Mouse (Mus musculus): Measurements from ENCODE around the gene Ddx52.

The Ddx52 gene

DNA sequence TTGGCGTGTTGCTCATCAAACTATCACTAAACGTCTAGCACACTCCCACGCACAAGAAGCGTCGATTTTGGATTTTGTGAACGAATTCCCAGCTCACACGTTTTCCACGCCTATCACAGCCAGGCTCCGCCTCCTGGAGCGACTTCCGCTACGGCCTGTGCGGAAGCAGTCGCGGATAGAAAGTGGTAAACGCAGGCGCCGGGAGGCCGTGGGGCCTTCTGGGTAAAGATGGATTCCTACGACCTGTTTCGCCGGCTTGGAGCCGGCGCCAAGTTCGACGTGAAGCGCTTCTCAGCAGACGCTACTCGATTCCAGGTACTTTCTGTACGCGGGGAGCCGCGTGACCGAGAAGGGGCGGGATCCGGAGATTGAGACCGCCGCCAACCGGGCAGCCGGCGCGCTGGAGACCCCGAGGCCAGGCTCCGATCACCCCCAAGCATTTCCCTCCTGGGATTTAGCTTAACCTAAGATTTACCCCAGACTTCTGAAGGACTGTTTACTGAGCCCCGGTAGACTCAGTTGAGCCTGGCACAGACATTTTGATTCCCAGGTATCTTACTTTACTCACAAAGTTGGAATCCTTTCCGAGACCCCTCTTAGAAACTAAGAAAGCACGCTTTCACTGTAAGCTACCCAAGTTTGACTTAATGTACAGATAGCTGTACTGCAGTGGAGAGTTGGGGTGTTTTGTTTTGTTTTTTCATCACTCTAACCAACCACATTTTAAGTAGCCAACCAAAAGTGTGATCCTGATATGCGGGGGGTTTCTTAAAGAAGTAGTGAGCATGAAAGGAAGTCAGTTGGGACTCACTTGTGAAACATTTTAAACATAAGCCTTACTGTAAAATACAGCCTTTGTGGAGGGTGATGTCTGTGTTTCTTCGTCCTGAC lies at the start of gene Ddx52:
Gene Ddx52, plus strand, starts transcription at position 113 of the 891 bp plus-strand sequence.
- DNase-seq (ENCODE audit: low spot score), result peak; percentile 91

DNA sequence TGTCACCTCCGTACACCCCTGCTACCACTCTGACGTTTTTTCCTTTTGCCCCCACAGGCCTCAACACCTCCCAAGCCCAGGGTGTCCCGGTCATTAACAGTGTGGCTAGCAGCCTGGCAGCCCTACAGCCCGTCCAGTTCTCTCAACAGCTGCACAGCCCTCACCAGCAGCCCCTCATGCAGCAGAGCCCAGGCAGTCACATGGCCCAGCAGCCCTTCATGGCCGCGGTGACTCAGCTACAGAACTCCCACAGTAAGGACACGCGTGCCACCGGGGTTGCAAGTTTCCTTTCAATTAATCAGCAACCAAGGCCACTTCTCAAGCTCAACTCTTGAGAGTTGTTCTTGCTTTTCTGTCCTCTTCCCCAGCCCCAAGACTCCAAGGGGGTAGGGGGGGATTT lies 48.5 kb upstream of the Ddx52 start:
- DNase-seq (ENCODE audit: low spot score), result no peak

DNA sequence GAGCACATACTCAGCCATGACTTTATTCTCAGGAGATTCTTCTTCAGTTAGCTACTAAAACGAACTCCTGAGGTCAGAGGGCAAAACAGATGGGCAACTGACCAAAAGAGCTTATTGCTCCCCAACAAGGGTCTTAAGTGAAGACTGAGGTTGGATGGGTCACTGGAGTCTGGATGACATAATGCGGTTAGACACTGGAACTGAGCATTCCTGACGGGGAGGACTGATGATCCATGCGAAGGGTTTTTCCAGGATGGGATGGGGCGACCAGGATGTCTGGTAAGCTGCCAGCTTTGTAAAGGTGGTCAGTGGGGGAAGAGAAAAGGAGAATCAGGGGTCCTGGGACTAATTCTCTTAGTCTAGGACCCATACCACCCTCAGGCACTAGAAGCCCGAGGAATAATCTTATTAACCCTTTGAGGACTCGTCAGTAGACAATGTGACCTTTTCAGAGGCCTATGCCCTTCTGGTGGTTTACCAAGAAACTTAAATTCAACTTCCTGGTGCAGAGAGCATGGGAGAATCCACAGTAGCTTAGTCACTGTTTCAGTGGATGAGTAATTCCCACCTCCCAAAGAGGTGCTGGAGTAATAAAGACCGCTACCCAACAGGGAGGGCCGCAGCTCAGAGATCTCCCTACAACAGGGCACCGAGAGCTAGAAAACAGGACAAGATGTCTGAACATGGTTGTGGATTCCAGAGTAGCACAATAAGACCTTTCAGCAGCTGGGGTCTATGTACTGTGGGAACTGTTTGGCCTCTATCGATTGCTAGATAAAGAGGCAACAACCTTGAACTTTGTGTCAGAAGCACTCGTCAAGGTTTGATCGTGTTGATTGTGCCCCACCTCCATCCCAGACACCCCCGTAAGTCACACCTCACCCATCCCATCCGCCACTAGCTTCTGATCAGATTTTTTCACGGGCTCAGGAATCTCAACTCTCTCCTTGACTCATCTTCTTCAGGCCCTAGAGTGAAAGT lies 45.1 kb upstream of the Ddx52 start:
- no peak for DNase-seq (ENCODE audit: low spot score)

DNA sequence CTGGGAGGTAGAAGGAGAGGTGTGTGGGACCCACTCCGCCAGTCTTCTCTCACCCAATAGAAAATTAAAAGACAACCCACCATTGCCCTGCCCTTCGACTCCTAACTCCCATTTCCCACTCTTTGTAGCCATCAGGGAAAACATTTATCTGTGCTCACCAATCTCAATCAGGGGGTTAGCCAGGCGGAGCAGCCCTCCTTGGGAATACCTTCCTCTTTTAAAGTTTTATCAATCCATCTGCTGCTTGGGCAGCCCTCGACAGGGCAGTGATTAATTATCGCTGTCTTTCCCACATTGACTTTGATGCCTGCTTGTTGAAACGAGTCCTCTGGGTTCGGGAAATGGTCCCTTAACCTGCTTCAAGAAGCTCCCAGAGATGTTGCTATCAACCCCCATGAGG lies 44.3 kb upstream of the Ddx52 start:
- DNase-seq (ENCODE audit: low spot score), result no peak

DNA sequence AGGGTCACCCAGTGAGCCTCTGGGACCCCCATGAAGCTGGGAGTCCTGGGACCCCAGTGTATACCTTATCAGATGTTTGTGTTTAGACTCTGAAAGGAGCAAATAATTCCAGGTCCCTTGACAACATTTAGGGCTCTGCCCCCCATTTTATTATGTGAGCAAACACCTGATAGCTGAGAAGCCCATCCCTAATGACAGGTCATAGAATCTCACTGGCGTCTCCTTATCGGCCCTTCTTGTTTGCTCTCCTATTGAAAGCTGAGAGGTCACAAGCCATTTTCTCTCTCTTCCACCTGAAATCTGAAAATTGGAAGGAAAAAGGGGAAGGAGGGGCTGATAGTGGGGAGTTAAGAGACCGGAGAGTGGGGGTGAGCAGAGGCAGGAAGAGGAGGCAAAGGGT lies 39.0 kb upstream of the Ddx52 start:
- no peak for DNase-seq (ENCODE audit: low spot score)

GRCm38 (mm10) chr11:83905756-83906155 lies 36.1 kb upstream of the Ddx52 start:
- DNase-seq (ENCODE audit: low spot score), result no peak

- no peak for DNase-seq (ENCODE audit: low spot score)
Observed at GRCm38 (mm10) chr11:83908376-83908775, 33.5 kb upstream of the Ddx52 start.

DNA sequence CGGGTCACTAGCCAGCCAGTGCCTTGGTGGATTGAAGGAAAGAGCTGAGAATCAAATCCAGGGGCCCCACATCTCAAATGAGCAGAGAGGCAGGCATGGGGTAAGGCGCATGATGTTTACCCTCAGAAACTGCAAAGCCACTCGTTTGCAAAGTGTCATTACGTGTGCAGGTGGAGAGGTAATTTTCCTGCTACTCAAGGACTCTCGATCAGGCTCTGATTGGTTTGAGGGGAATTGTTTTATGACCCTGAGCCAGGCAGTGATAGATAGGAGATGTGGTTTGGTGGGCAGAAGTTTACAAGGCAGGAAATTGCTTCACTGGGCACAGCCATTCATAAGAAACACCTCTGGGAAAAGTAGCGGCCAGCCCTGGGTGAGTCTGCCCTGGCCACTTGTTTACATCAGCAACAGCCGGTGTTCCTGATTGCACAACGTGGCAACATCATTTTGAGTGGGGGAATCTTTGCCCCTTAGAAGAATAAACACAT lies 28.0 kb upstream of the Ddx52 start:
- DNase-seq (ENCODE audit: low spot score), result no peak

- no peak for DNase-seq (ENCODE audit: low spot score)
Observed at GRCm38 (mm10) chr11:83914501-83914900, 27.4 kb upstream of the Ddx52 start.

DNA sequence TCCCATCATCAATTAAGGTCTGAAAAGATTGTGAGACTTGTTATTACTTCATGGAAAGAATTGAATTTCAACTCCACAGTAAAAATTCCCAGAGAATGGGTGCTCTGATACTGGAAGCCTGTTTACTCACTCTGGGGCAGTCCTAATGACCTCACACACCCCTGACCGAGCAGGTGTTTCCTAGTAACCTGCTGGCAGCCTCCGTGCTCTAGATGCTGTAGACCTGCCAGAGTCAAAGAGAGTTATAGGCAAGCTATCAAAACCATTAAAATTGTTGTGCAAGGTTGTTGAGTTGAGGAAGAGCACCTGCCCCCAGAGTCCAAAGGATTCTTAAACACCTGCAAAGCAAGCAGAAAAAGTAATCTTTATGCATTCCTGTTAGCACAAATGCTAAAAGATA lies 19.3 kb upstream of the Ddx52 start:
- no peak for DNase-seq (ENCODE audit: low spot score)

GRCm38 (mm10) chr11:83927097-83927496 lies 14.8 kb upstream of the Ddx52 start:
- DNase-seq (ENCODE audit: low spot score), result no peak

DNA sequence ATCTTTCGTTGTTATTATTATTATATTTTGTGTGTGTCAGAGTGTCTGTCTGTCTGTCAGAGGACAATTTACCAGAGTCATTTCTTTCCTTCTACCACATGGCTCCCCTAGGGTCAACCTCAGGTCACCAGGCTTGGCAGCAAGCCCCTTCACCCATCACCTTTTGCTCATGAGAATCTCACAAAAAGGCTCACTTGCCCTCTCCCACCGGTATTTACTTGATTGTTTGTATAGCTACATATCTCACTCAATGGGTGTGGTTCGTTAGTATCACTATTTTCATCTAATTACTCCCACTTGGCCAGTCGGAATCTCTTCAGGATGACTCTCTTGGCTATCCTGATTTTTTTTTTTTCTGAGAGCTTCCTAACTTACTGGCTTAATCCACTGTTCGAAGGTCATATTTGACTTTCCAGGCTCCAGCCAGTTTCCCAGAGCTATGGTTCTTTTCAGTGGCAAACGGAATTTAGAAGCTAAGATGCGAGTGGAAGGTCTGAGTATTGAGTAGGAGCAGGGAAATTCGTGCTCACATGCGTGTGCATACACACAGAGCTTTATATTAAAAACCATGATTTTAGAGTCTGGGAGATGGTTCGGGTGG lies 9.3 kb upstream of the Ddx52 start:
- no peak for DNase-seq (ENCODE audit: low spot score)

DNA sequence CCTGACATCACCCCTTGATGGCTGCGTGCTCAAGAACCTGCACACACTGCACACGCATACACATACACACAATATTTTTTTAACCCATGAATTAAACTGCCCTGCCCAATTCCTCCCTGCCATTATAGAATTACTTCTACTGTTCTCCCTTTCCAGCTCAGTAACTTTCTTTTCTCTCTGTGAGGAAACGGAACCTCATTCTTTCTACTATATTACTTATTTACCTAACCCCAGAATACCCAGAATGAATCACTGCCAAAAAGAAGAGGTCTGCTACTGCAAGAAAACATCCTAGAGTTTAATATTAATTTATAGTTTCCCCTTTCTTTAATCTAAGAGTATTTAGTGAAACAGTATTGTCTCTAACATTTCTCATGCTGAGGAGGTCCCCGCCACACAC lies 8.5 kb upstream of the Ddx52 start:
- DNase-seq (ENCODE audit: low spot score), result no peak

GRCm38 (mm10) chr11:83935986-83936665 lies 5.7 kb upstream of the Ddx52 start:
- peak; percentile 51 for DNase-seq (ENCODE audit: low spot score)

GRCm38 (mm10) chr11:83938556-83938955 lies 3.3 kb upstream of the Ddx52 start:
- no peak for DNase-seq (ENCODE audit: low spot score)

- DNase-seq (ENCODE audit: low spot score), result no peak
Observed at GRCm38 (mm10) chr11:83956822-83957221, 15.0 kb downstream of the Ddx52 start.

GRCm38 (mm10) chr11:83961983-83962382 lies 20.1 kb downstream of the Ddx52 start:
- DNase-seq (ENCODE audit: low spot score), result no peak

DNA sequence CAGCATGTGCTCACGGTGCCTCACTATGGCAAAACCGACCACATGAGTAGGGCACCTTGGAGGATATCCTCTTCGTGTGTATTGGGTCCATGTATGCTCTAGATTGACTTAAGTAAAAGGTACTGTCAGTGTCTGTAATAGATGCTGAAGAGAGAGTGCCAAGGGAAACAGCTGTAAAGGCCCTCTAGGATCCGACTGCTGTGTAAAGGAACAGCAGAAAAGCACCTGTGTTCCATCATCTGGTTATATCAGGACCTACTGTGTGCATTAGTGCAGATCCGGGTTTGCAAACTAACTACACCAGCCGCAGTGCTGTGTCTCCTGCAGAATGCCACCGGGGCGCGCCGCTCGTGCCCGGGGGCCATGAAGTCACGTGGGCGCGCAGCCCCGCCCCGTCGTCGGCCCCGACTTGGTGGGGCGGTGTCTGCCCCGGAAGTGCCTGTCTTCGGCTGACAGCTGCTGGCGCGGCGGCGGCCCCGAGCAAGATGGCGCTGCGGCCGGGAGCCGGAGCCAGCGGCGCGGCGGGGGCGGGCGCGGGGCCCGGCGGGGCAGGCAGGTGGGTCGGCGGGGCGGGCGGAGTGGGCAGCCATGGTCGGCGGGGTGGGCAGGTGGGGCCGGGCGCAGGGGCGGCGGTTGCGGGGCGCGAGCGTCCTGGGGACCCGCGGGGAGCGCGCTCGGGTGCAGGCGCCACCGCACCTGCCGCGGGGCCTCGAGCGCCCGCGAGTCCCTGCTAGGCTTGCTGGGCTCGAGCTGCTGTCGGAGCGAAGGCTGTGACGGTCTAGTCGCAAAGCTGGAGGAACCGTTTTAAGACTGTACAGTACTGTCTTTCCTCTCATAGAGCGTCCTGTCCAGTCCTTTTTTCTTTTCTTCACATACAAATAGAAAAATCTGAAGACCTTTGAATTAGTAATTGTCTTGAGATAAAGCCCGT lies 22.4 kb downstream of the Ddx52 start, which contains the start of gene Synrg:
Gene Synrg, plus strand, starts transcription at position 438 of the 931 bp plus-strand sequence.
- peak; percentile 89 for DNase-seq (ENCODE audit: low spot score)

DNA sequence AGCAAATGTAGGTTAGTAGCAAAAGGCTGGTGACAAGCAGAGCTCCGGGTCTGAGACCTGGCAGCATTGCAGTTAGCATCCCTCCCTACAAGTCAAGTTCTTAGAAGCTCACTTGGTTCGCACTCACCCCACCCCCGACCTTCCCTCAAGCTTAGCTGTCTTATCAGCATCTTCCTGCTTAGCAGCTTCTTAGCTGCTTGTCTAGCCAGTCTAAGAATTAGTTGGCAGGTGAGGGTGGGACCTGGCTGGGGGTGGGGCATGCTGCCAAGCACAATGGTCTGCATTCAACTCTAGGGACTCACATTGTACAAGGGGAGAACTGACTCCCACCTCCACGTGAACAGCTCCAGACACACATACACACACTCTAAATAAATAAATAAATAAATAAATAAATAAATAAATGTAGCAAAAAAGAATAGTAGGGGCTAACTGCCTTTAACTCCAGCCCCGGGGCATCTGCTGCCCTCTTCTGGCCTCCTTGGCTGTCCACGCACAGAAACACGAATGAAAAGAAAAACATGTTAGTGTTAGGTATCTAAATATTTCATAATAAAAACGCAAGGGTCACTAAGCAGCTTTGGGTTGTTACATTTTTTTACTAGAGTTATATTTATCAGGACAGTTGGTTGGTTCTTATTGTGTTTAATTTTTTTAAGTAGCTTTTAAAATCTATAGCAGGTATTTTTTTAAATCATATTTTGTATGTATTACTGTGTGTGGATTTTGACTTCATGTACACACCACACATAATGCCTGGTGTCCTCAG lies 25.8 kb downstream of the Ddx52 start:
- DNase-seq (ENCODE audit: low spot score), result no peak

- DNase-seq (ENCODE audit: low spot score), result no peak
Observed at GRCm38 (mm10) chr11:83968205-83968575, 26.3 kb downstream of the Ddx52 start.
